Mouse (Mus musculus): ENCODE results near the gene Lhpp.
A peak's percentile ranks its signal among the peaks of the same experiment; 100 is the strongest.

Lhpp gene

GRCm38 (mm10) chr7:132704310-132704875 lies 94.0 kb downstream of the Lhpp start:
- DNase-seq (ENCODE audit: inconsistent age in 2 of 2, low spot score in 1 of 2), result no peak

DNA sequence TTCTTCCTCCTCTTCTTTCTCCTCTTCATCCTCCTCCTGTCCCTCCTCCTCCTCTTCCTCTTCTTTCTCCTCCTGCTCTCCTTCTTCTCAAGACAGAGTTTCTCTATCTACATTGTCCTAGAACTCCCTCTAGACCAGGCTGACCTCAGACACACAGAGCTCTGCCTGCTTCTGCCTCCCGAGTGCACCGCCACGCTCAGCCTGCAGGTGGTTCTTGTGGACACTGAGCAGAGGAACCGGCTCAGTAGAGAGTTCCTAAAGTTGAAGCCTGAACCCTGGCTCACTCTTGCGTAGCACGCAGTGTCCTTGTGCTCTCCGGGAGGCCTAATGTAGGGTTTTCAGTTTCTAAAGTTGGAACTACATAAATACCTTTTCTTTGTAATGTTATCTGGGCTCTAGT lies 94.7 kb downstream of the Lhpp start:
- peak in 1 of 2 experiments; percentile 69 for DNase-seq (ENCODE audit: inconsistent age in 2 of 2, low spot score in 1 of 2)

- no peak for DNase-seq (ENCODE audit: inconsistent age in 2 of 2, low spot score in 1 of 2)
These were observed 101.1 kb downstream of the Lhpp start for GRCm38 (mm10) chr7:132711579-132711978.

GRCm38 (mm10) chr7:132712044-132712708 lies 101.7 kb downstream of the Lhpp start:
- peak in 1 of 2 experiments; percentile 66 for DNase-seq (ENCODE audit: inconsistent age in 2 of 2, low spot score in 1 of 2)

- peak in 1 of 2 experiments; percentile 50 for DNase-seq (ENCODE audit: inconsistent age in 2 of 2, low spot score in 1 of 2)
These were observed 102.5 kb downstream of the Lhpp start for GRCm38 (mm10) chr7:132712956-132713355.

GRCm38 (mm10) chr7:132713483-132714126 lies 103.2 kb downstream of the Lhpp start:
- peak; percentile 54 to 79 for DNase-seq (ENCODE audit: inconsistent age in 2 of 2, low spot score in 1 of 2)

DNA sequence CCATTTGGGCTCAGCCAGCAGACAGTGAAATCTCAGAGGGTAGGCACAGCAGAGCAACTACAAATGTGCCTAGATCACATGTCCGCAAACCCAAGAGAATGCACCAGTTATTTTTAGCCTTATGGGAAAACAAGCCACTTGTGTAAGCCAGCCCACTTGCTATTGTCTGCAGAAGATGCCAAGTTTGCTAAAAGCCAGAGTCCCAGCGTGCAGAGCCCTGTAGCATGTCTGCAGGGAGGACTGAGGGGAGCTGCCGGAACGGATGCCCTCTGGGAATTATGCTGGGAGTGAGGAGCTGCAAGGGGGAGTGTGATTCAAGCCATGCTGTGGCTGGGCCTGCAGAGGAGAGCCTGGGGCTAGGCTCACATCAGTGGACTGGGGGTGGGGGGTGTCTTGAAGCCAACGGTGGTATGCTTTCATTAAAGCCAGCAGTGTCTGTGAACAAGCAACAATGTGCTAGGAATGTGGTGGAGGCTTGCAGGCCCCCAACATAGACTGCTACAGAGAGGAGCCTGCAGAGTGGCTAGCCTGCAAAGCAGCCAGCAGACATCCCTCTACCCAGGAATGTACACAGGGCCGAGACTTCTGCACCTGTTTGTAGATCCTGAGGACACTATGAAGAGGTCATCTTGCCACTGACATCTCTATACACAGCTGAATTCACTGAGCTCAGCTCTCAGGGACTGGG lies 103.9 kb downstream of the Lhpp start:
- peak; percentile 46 to 79 for DNase-seq (ENCODE audit: inconsistent age in 2 of 2, low spot score in 1 of 2)

GRCm38 (mm10) chr7:132715259-132715658 lies 104.8 kb downstream of the Lhpp start:
- DNase-seq (ENCODE audit: inconsistent age in 2 of 2, low spot score in 1 of 2), result peak in 1 of 2 experiments; percentile 33

- DNase-seq (ENCODE audit: inconsistent age in 2 of 2, low spot score in 1 of 2), result peak; percentile 66 to 80
These were observed 109.1 kb downstream of the Lhpp start for GRCm38 (mm10) chr7:132719570-132719969.

- DNase-seq (ENCODE audit: inconsistent age in 2 of 2, low spot score in 1 of 2), result no peak
These were observed 110.1 kb downstream of the Lhpp start for GRCm38 (mm10) chr7:132720562-132720961.

DNA sequence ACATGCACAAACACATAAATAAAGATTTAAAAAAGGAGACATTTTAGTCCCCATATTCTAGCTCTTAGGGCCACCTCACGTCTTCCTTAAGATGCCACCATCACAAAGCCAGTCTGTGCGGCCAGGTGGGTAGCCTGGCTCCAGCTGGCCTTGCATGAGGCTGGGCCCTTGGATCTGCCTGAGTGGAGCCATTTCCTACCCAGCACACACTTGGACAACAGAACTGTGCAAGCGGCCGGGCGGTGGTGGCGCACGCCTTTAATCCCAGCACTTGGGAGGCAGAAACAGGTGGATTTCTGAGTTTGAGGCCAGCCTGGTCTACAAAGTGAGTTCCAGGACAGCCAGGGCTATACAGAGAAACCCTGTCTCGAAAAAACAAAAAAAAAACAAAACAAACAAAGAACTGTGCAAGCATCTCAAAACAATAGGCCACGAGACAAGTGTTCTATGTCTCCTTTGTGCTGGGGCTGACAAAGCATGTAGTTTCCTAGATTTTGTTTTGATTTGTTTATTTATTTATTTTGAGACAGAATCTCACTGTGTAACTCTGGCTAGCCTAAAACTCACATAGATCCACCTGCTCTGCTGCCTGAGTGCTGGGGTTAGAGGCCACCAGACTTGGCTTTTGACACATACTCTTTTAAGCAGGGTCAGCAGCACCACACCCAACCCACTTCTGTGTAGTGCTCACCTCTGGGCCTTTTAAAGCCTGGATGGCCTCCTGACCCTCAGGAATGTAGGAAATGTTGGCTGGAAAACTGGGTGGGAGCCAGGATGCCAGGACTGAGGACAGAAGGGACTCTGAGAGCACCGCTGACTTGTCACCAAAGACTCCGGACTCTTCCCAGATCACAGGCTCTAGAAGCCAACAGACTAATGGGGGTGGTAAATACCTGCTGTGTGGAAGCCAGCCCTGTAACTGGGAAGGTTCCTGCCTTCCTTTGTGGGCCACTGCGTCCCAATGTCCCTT lies 112.2 kb downstream of the Lhpp start:
- DNase-seq (ENCODE audit: inconsistent age in 2 of 2, low spot score in 1 of 2), result no peak

GRCm38 (mm10) chr7:132723906-132724305 lies 113.5 kb downstream of the Lhpp start:
- peak; percentile 59 to 84 for DNase-seq (ENCODE audit: inconsistent age in 2 of 2, low spot score in 1 of 2)

GRCm38 (mm10) chr7:132724501-132725062 lies 114.1 kb downstream of the Lhpp start:
- DNase-seq (ENCODE audit: inconsistent age in 2 of 2, low spot score in 1 of 2), result peak in 1 of 2 experiments; percentile 52

DNA sequence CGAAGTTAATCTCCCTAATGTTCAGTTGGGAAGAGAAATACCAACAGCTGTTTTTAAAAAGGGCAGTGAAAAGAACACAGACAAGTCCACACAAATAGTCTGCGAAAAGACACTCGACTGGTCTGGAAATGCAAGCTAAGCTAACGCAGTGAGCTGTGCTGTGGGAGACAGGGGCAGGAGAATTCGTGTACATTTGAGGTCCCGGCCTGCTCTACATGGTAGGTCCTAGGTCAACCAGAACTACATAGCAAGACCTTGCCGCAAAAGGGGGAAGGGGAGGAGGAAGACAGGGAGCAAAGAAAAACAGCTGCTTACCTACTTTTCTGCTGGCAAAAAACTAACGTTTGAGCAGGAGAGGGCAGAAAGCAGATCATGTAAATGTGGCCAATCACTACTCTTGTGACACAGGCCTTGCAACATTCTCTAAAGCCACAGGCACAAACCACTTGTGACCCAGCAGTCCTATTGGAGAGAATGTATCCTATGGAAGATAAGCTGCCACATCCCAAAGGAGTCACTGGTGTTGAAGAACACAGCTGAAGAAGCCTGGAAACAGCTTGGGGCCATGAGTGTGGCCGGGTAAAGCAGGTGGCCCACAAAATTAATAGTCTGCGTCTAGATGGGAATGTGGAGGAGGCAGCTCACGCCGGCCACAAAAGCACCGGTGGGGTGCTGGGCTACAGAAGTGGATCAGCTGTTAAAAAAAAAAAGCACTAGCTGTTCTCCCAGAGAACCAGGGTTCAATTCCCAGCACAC lies 115.8 kb downstream of the Lhpp start:
- DNase-seq (ENCODE audit: inconsistent age in 2 of 2, low spot score in 1 of 2), result peak in 1 of 2 experiments; percentile 58

GRCm38 (mm10) chr7:132729093-132729831 lies 118.8 kb downstream of the Lhpp start:
- peak in 1 of 2 experiments; percentile 45 for DNase-seq (ENCODE audit: inconsistent age in 2 of 2, low spot score in 1 of 2)

- no peak for DNase-seq (ENCODE audit: inconsistent age in 2 of 2, low spot score in 1 of 2)
These were observed 120.1 kb downstream of the Lhpp start for GRCm38 (mm10) chr7:132730510-132730909.

DNA sequence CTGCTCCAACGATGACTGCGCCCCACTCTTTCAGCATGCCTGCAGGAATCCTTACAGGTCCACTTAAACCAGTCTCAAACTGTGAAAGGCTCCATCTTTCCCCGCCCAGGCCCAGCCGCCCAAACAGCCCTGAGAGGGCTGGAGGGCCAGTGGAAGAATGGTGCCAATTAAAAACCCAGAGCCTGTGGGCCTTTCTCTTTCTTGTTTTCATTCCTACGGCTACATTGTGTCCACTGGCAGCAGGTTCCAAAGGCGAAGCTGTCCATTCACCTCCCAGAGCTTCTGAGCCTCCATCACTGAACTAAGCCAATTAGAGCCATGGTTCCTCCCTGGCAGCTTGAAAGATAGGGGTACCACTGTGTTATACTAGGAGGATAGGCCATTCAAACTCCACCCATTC lies 121.1 kb downstream of the Lhpp start:
- no peak for DNase-seq (ENCODE audit: inconsistent age in 2 of 2, low spot score in 1 of 2)

GRCm38 (mm10) chr7:132732136-132732789 lies 121.8 kb downstream of the Lhpp start:
- peak in 1 of 2 experiments; percentile 66 for DNase-seq (ENCODE audit: inconsistent age in 2 of 2, low spot score in 1 of 2)

All from adrenal gland, adult (tissue).